Mouse (Mus musculus) T-helper 17 cell (primary cell): ENCODE results near the gene Chp2.

Experiments used
- in situ Hi-C, 2 experiments: fragments of 300-600 bp; cut with MboI, MseI; formaldehyde crosslinking; loops; 1 replicate in 1 of 2; 2 replicates in 1 of 2; pipeline ENCODE4 v1.15.1; 2025; ENCODE audit warnings: high pct_unique_total_duplicates in 2 of 2

Chp2 gene

GRCm38 (mm10) chr7:122240413-122241119 lies 21.3 kb downstream of the Chp2 start:
- in situ Hi-C loops = loop anchor here (5.0 to 25.0 kb wide), 4 partner anchors 222 to 667 kb away; partner anchors contain the start of gene Cacng3 (in 2 of the 2)

GRCm38 (mm10) chr7:122242260-122242659 lies 23.0 kb downstream of the Chp2 start:
- in situ Hi-C loops = loop anchor here (5.0 to 25.0 kb wide), 4 partner anchors 220 to 665 kb away; partner anchors contain the start of gene Cacng3 (in 2 of the 2)

- in situ Hi-C loops = loop anchor here (5.0 to 25.0 kb wide), 4 partner anchors 220 to 665 kb away; partner anchors contain the start of gene Cacng3 (in 2 of the 2)
These were observed 23.4 kb downstream of the Chp2 start for GRCm38 (mm10) chr7:122242744-122243143.

GRCm38 (mm10) chr7:122244166-122244565 lies 24.9 kb downstream of the Chp2 start:
- in situ Hi-C loops = loop anchor here (5.0 to 25.0 kb wide), 4 partner anchors 218 to 663 kb away; partner anchors contain the start of gene Cacng3 (in 2 of the 2)

GRCm38 (mm10) chr7:122244584-122244983 lies 25.3 kb downstream of the Chp2 start:
- in situ Hi-C loops = loop anchor here (5.0 to 25.0 kb wide), 4 partner anchors 218 to 663 kb away; partner anchors contain the start of gene Cacng3 (in 2 of the 2)

- in situ Hi-C loops = loop anchor here (5.0 to 25.0 kb wide), 3 partner anchors 216 to 429 kb away; partner anchors contain the start of gene Cacng3 (in 2 of the 2)
These were observed 26.7 kb downstream of the Chp2 start for GRCm38 (mm10) chr7:122245976-122246375.

GRCm38 (mm10) chr7:122247254-122247864 lies 28.1 kb downstream of the Chp2 start:
- in situ Hi-C loops = loop anchor here (5.0 to 25.0 kb wide), 3 partner anchors 215 to 427 kb away; partner anchors contain the start of gene Cacng3 (in 2 of the 2)

- in situ Hi-C loops = loop anchor here (5.0 to 25.0 kb wide), 3 partner anchors 213 to 425 kb away; partner anchors contain the start of gene Cacng3 (in 2 of the 2)
These were observed 30.1 kb downstream of the Chp2 start for GRCm38 (mm10) chr7:122249321-122249821.

GRCm38 (mm10) chr7:122251197-122252011 lies 32.1 kb downstream of the Chp2 start:
- in situ Hi-C loops = no loop called here

- in situ Hi-C loops = no loop called here
These were observed 37.4 kb downstream of the Chp2 start for GRCm38 (mm10) chr7:122256722-122257121.

GRCm38 (mm10) chr7:122258521-122258920 lies 39.2 kb downstream of the Chp2 start:
- in situ Hi-C loops = no loop called here

GRCm38 (mm10) chr7:122260055-122260602 lies 40.8 kb downstream of the Chp2 start:
- in situ Hi-C loops = loop anchor here in 1 of 2 experiments (10.0 kb wide), 1 partner anchor 665 kb away; no protein-coding TSS in a partner anchor

GRCm38 (mm10) chr7:122268983-122269486 lies 49.7 kb downstream of the Chp2 start:
- in situ Hi-C loops = loop anchor here in 1 of 2 experiments (10.0 kb wide), 1 partner anchor 656 kb away; no protein-coding TSS in a partner anchor

GRCm38 (mm10) chr7:122272334-122272733 lies 53.0 kb downstream of the Chp2 start:
- in situ Hi-C loops = no loop called here
